Mouse (Mus musculus): ENCODE measurements around the gene Lmcd1.
"Not testable (repeated sequence)": the region's sequence is repeated elsewhere in the genome, so short reads cannot be mapped to it uniquely, and the experiment has no call there.

Gene Lmcd1

DNA sequence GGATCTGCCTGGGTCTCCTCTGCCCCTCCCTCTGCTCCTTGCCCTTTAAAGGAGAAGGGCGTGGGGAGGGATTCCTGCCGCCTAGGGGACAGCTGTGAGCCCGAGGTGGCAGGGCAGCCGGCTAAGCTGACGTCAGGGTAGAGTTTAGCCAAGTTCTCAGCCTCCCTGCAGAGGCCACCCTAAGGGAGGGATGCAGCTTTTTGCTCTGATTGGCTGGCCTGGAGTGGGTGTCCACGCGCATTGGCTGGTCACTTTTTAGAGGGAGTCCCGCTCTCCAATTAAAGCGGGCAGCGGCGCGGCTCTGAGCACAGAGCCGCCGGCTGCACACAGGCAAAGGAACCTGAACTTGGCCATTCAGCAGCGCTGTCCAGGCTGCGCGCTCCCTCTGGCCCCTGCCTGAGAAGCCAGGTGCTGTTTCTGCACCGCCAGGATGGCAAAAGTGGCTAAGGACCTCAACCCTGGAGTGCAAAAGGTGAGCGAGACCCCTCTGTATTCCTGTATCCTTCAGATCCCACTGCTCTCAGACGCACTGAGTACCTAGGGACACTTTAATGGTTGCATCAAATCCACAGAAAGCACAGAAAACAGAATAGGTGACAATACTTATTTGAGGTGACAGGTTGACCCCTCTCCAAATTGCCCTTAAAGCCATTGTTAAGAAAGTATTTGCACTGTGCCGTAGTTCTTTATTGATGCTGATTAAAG is at the start of gene Lmcd1:
TSS of gene Lmcd1 (plus strand) at position 258 of the 705 bp plus-strand sequence.
- no peak for DNase-seq (ENCODE audit: low spot score)

DNA sequence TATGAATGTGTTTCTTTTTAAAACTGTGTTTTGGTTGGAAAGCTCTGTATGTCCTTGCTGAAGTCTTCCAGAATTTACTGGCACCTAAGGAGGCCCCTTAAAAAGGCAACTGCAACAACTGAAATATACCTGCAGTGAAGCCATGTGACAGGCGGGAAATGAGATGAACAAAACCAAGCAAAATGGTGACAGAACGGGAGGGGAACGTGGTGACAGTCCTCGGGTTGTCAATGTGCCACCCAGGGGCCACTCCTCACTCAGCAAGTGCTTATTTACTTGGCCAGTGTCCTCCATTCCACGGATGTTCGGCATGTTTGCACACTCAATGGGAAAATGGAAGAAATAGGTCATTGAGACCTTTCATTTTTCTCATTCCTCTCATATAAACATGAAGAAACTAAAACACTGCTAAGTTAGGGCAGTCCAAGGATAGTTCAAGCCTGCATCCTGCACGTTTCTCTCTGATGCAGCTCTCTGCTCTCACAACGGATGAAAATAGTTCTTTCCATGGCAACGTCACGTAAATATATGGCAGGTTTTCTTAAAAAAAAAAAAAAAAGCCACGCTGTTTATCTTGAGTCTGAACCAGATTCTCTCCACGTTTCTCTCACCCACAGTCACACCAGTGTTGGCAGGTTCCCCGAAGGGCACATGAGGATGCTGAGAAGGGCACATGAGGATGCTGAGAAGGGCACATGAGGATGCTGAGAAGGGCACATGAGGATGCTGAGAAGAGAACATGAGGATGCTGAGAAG is 49.5 kb upstream of the Lmcd1 start:
- no peak for DNase-seq (ENCODE audit: low spot score)

DNA sequence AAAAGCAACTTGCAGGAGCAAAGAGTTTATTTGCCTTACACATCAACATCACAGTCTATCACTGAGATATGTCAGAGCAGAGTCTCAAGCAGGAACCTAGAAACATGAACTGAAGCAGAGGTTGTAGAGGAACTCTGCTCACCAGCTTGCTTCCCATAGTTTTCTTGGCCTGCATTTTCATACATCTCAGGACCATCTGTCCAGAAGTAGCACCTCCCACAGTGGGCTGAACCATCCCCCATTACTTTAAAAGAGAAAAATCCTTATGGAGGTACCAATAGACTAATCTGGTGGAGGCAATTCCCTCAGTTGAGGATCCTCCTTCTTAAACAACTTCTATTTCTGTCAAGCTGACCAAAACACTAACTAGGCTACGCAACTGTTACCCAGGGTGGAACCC is 36.8 kb upstream of the Lmcd1 start:
- no peak for DNase-seq (ENCODE audit: low spot score)

DNA sequence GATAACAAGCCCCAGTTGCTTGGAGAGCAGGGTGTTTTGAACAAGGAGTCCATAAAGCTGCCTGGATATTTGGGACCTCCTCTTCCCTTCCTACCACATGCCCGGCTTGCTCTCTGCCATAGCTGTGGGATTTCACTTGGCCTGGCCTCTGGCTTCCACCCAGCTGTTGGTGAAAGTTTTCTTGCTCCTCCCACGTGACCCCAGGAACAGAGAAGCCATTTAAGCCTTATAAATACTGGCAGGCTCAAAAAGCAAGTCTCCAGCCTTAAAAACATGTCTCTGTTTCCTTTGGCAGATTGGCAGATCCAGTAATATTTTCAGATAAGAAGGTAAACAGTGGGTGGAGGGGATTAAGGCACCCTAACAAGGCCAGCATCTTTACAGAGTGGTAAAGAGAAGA is 31.3 kb upstream of the Lmcd1 start:
- no peak for DNase-seq (ENCODE audit: low spot score)

DNA sequence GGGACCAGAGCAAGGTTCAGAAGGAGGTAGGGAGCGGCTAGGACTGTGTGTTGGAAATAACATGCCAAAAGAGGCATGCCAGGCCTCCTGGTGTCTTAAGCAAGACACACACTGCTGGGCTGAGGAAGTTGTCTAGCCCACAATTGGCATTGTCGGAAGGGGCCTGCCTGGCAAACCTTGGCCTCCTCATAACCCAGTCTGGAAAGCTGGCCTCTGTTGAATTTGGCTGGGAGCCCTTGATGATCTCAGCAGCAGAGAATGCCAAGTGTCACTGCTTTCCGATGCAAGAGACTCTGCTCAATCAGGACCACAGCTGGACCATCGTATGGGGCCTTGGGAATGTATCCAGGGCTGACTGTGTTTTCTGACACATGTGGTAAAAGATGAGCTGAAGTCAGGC is 27.9 kb upstream of the Lmcd1 start:
- no peak for DNase-seq (ENCODE audit: low spot score)

DNA sequence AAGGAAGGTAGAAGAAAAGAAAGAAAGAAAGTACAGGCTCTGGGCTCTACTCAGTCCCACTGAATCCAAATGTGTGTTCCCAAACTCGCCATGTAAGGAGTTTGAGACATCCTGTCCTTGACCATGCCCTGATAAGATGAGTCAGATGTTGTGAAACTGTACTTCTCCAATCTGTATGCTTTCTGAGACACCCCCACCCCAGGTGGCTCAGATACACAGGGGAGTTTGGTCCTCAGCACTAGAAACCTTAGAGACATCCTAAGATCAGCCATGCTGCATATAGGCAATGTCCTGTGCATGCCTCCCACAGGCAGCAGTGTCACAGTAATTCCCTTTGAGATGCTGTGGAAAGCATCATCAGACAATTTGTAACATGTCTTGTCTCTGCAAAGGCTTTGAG is 26.9 kb upstream of the Lmcd1 start:
- DNase-seq (ENCODE audit: low spot score): no peak

DNA sequence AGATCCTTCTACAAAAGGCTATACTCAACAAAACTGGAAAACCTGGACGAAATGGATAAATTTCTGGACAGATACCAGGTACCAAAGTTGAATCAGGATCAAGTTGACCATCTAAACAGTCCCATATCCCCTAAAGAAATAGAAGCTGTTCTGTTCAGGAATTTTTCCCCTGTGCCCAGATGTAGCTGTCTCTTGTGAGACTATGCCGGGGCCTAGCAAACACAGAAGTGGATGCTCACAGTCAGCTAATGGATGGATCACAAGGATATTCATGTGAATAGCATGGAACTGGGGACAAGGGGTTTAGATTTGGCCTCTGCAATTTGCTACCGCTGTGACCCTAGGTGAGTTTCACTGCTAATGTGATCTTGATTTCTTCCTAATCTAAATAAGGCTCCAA is 19.6 kb upstream of the Lmcd1 start:
- DNase-seq (ENCODE audit: low spot score): not testable (repeated sequence)

DNA sequence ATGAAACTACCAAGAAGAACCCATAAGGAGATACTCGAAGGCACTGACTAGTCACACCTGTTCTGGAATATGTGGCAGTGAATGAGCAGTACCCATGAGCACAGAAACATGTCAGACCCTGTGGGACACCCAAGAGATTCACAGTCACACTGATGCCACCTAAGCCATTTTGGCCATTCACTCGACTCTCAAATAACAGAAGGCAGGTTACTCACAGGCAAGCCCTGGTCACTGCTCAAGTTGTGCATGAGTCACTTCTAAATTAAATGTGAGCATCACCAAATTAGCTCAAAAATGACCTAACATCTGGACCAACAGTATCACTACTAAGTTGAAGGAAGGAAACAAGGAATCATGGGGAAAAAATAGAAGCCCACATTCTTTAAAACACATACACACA is 18.6 kb upstream of the Lmcd1 start:
- DNase-seq (ENCODE audit: low spot score): no peak

DNA sequence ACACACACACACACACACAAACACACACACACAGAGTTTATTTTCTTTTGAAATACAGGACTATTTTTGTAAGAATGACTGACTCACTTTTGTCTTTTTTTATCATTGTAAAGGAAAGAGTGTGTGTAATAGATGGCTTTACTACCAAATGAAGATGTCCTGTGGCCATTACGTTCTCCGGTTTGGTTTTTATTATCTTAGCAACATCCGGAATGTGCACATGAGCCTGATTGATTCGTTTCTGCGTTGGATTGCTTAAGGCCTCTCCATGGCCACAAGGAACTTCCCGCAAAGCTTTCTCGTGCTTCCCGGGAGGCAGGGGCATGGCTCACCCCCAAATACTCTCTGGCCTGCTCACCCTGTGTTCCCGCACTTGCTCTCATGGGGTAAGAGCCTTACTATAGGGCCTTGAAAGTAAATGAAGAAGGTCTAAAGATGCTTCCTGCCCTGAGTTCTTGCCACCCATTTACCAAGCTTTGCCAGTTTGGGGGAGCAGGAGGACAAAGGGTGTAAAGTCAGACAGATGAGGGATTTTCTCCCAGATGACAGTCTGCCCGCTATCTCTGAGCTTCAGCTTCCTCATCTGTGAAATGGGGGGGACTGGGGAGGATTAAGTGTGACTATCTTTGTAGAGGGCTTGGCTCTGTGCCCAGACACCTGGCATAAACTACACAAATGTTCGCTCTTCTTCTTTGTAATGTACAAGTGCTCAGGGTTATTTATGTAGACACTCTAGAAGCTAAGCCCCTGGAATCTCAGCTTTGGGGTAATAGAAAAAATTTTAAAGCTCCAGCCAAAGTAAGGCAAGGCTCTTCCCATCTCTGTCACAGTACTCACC is 18.0 kb upstream of the Lmcd1 start:
- DNase-seq (ENCODE audit: low spot score): no peak

DNA sequence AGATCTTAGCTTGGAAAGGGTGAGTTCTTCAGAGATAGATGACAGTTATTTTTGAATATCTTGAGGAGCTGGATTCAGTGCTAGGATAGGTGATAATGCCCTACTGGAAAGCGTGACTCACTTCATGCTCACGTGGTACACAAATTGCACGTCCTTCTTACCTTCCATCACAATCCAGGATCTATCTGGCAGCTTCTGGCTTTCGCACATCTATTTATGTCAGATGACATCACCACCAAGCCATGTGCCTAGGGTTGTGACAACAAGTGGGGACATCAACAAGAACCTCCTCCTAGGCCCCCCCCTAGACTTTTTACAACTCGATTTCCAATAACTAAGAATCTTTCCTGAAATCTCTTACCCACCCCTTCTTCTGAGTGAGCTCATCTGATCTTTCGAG is 17.0 kb upstream of the Lmcd1 start:
- DNase-seq (ENCODE audit: low spot score): no peak

DNA sequence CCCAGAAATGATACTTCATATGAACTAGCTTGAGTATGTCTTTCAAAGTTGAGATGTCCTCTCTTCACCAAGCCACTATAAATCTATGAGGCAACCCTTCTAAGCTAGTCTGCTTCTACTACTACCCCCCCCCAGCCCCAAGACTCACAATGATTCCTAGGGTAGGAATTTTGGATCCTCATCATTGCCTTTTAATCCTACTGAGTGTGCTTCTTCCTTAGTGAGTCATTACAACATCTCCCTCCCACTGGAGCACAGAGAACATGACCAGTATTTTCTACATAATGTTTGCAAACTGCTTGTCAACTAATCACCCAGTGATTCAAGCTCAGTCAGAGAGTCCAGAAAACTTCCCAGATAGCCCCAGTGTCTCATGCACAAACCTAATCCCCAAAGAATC is 12.5 kb upstream of the Lmcd1 start:
- DNase-seq (ENCODE audit: low spot score): no peak

DNA sequence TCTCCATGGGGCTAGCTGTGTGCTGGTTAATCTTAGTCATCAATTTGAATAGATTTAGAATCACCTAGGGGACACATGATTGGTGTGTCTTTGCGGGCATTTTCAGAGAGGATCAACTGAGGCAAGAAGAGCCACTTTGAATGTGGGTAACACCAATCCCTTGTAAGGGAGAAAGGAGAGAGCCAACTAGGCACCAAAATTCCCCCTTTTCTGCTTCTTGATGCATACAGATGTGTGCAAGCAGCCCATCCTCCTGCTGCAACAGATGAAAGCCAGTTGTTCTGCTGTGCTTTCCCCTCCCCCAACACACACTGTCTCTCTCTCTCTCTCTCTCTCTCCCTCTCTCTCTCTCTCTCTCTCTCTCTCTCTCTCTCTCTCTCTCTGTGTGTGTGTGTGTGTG is 9.2 kb upstream of the Lmcd1 start:
- DNase-seq (ENCODE audit: low spot score): no peak

DNA sequence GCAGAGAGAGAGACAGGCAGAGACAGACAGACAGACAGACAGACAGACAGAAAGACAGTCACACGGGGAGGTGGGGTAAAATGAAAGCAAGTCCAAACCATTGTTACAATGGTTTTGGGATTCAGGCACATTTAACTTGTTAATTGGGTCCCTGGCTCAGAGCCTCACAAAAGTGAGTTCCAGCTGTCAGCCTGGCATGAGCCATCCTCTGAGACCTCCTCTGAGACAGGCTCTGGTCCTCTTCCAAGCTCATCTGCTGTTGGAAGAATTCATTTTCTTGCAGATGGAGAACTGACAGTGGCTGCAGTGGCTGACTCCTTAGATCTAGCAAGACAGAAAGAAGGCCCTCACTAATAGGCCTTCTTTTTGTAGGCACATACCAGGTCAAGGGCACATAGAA is 6.9 kb upstream of the Lmcd1 start:
- DNase-seq (ENCODE audit: low spot score): no peak

DNA sequence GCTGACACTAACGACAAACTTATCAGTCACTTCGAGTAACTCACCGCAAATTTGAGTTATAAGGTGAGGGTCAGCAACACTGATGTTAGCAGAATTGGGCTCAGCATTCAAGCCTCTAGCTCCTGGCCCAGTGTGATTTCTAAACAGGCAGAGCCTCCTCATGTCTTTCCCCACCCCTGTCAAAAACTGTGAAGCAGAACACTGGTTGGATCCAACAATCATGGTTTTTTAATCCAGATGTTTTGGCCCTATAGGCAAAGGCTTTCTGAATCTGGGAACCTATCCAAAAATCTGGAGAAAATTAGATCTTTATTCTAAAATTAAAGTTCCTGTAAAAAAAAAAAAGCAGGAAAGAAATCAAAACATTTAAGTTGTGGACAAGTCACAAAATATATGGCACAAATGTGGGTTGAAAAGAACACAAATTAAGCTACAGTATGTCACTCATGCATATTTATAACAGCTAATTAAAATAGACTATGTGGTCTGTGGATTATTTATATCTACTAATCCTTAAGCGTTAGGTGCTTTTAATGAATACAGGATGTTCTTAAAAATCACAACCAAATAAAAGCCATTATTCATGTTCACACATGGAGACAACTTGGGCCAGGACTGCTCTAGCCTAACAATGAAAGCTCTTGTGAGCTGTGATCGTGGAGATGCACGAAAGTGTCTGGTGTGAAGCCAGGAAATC is 5.7 kb upstream of the Lmcd1 start:
- DNase-seq (ENCODE audit: low spot score): no peak

DNA sequence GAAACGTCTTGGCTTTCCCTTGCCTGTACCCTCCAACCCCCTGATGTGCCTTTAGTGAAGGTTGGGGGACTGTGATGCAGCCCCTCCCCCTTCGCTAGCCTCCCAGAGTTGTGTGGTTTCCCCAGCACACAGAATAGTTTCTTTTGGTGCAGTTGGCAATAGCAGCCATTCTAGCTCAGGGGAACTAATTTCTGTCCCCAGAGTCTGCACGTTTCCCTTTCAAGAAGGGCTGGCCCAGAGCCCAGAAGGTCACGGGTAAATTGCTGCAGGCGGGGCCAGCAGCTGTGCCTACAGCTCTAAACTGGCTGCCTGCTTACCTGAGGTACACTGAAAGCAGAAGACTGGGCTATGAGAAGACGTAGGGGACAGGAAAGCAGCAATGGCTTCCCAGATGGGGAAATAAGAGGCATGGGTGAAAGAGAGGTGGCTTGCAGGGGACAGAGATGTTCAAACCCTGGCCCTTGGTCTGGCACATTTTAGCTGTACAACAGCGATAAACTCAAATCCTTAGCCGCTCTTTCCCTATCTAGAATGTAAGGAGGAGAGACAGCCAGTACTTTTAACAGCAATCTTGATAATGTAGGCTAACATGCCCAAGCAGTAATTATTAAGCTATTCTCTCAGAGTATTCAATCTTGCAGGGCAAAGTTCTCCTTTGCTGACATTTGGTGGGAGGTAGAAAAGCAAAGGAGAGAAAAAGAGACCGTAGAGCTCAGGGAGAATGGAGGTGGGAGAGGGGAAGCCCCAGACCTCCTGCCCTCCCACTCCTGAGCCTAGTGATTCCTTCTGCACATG is 900 bp downstream of the Lmcd1 start:
- peak; percentile 33 for DNase-seq (ENCODE audit: low spot score)

DNA sequence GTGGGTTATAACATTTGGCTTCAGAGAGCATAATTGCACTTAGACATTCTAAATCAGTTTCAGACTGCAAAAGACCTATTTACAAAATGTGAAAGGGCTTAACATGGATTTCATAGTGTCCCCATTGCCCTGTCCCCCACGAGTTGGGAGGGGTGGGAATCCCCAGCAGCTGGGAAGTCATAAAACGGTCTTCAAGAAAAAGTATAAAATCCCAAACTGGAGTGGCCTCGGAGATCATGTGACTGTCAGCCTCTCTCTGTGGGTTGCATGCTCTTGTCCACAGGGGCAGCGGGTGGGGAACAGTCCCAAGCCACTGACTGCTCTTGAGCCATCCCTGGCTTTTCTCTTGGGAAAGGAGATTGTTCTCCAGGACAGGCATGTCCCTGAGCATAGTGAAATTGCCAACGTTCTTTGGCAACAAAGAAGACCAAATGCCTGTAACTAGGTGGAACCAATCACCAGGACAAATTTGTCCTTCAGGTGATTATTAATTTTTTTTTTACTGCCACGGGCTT is 2.2 kb downstream of the Lmcd1 start:
- DNase-seq (ENCODE audit: low spot score): no peak

DNA sequence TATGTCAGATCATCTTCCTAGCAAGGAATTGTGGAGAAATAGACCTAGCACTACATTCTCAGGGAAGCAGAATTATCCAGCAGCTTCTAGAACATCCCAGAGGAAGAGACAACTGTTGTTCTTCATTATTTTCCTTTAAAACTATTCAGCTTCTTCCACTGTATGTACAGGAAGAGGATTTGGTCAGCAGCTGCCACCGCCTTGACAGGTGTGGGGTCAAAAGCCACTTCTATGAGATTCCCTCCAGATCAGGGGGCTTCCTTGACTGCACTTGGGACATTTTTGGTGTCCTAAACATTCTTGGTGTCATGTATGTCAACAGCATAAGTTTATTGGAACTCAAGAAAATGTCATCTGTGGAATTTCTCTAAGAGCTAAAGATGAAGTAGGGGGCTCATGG is 5.2 kb downstream of the Lmcd1 start:
- DNase-seq (ENCODE audit: low spot score): no peak

DNA sequence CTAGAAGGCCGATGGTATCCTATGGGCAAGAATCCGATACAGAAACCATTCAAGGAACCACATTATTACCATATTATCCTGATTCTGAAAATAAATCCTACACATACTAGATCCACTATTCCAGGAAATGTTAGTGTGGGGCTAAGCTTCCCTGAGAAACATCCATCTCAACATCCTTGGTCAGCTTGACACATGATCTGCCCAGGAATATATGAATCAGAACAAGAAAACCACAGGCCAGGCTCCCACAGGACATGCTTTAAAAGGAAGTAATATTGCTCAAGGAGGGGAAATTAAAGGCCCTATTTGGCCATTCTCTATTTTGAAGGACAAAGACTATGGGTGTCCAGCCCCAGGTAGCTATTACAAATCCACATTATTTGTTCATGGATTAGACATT is 6.6 kb downstream of the Lmcd1 start:
- DNase-seq (ENCODE audit: low spot score): no peak

DNA sequence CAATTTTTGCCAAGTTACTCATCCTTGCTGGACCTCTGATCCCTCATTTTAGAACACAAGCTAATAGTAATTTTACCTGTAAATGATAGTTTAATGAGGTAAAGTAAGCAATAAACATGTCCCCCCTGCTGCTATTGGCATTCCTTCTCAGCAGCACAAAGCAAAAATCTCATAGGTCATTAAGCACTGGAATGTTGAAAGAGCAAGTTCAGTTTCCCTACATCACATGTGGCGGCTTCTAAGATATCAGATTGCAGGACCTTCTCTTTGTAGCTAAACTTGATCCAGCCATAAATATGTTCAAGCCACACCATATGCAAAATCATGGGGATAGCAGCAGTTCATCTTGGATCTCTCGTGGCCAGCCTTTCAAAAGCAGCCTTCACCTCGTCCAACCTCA is 7.4 kb downstream of the Lmcd1 start:
- DNase-seq (ENCODE audit: low spot score): no peak

DNA sequence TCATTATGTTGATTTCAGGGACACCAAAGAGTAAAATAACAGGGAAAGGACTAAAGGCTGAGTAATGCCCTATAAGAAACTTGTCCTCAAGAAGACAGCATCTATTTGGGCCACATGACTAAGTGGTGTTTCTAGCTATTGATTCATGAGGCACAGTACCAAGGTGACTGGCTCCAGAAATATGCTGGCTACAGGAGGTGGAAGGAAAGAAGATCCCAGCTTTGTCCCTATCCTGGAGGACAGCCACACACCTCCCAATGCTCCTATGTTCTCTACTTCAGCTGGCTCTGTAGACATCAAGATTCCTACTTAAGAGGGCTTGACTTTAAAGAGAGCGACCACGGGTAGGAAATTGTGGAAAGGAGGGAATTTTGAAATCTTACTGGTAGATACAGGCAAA is 8.4 kb downstream of the Lmcd1 start:
- DNase-seq (ENCODE audit: low spot score): no peak

DNA sequence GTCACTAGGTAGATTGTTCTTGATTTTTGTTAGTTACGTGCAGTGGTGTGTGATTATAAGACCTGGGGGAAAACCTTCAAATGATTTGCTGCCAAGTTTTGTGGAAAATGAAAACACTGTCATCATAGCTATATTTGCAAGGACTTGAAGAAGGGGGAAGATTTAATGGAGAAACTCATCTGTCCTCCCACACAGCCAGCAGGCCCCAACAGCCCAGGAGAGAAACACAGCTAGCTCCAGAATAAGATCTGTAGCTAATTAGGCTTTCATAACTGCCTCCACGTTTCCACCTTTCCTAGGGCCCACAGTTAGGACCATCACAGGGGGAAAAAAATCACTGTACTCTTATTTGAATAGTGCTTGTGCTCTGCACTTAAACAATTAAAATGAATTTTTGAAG is 10.5 kb downstream of the Lmcd1 start:
- no peak for DNase-seq (ENCODE audit: low spot score)

Data from MN1 (cell line).